Mouse (Mus musculus): ENCODE measurements around the gene Smad3.

GRCm38 (mm10) chr9:63803181-63803591 lies 45.4 kb upstream of the Smad3 start:
- TF ChIP-seq UBTF (IDR thresholded peaks at IDR 0.05; ENCODE audit: low read depth, low read length) = no peak
- no peak for TF ChIP-seq ZC3H11A (IDR thresholded peaks at IDR 0.05; ENCODE audit: low read depth, low read length)
- TF ChIP-seq CTCF (conservative IDR thresholded peaks at IDR 0.05 in 1 of 2, IDR thresholded peaks at IDR 0.05 in 1 of 2; ENCODE audit: low read depth in 2 of 2, low read length in 2 of 2) = no peak
- TF ChIP-seq TCF12 (IDR thresholded peaks at IDR 0.05; ENCODE audit: low read depth, low read length) = no peak
- TF ChIP-seq POLR2A (IDR thresholded peaks at IDR 0.05; ENCODE audit: low read depth, low read length) = no peak
- TF ChIP-seq HCFC1 (IDR thresholded peaks at IDR 0.05; ENCODE audit: low read depth, low read length) = no peak
- TF ChIP-seq USF1 (IDR thresholded peaks at IDR 0.05; ENCODE audit: low read depth, low read length) = no peak
- TF ChIP-seq BHLHE40 (IDR thresholded peaks at IDR 0.05; ENCODE audit: low read depth, low read length) = no peak
- TF ChIP-seq JUN (IDR thresholded peaks at IDR 0.05; ENCODE audit: insufficient read depth, low read depth, low read length) = no peak
- TF ChIP-seq EP300 (IDR thresholded peaks at IDR 0.05; ENCODE audit: low read length) = no peak
- TF ChIP-seq ZMIZ1 (IDR thresholded peaks at IDR 0.05; ENCODE audit: low read depth, low read length) = no peak

All from CH12.LX (cell line).